Mouse (Mus musculus): ENCODE data around the gene Med4.

DNA sequence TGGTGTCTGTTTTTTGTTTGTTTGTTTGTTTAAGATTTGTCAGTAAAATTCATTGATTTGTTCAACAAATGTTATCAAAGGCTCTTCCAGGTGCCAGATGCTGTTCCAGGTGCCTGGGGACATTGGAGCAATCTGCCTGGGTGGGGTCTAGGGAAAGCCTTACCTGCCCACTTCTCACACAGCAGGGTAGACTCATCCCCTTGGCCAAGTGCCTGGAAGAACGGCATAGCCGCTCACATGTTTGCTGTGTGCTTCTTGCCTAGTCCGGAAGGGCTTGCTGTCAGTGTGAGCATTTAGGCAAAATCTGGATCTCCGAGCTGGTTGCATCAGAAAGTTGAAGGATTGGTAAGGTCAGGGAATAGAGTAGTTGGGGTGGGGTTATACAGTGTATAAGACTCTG is 47.6 kb upstream of the Med4 start:
- TF ChIP-seq CTCF (IDR thresholded peaks at IDR 0.05; ENCODE audit: control insufficient read depth, insufficient read depth, low read length) = no peak
- TF ChIP-seq POLR2A (IDR thresholded peaks at IDR 0.05; ENCODE audit: borderline replicate concordance, control insufficient read depth, low read depth, low read length) = no peak
